In genomic region chr11:118316231-118316806, GRCm38 (mm10) we compare ENCODE assay signal across 10 mouse cellular contexts. TPM values are rescaled to one million over a fixed set of nuclear protein-coding genes. Genes with fewer than 3 reads are reported as not detected.
"Had no signal": no experiment of that assay in that cellular context is flagged by ENCODE, and none has a peak within 500 bp of the region (broad histone marks: within the 10 kb centered on the region; RNA-seq: fewer than 3 reads in every experiment).

No protein-coding gene starts in this region.

- H3K4me2 ChIP-seq: limb, embryonic 13.5 days; liver, embryonic 15.5 days; lung, embryonic 14.5 days; midbrain, embryonic 11.5 days; midbrain, embryonic 15.5 days; neural tube, embryonic 13.5 days; stomach, embryonic 15.5 days had no signal

- H3K9ac ChIP-seq: limb, embryonic 13.5 days; liver, embryonic 15.5 days; lung, embryonic 14.5 days; midbrain, embryonic 15.5 days; neural tube, embryonic 13.5 days; stomach, embryonic 15.5 days had no signal

- H3K27me3 ChIP-seq: limb, embryonic 13.5 days; liver, embryonic 15.5 days; midbrain, embryonic 15.5 days; neural tube, embryonic 13.5 days; stomach, embryonic 15.5 days had no signal

- H3K36me3 ChIP-seq: liver, embryonic 15.5 days had no signal

- H3K4me3 ChIP-seq: layer of hippocampus, adult 2 months; limb, embryonic 13.5 days; liver, embryonic 15.5 days; midbrain, embryonic 15.5 days; neural tube, embryonic 13.5 days; stomach, embryonic 15.5 days had no signal

- H3K4me1 ChIP-seq: stomach, embryonic 15.5 days had no signal

- H3K27ac ChIP-seq: layer of hippocampus, adult 2 months; limb, embryonic 13.5 days; liver, embryonic 15.5 days; midbrain, embryonic 15.5 days; neural tube, embryonic 13.5 days; stomach, embryonic 15.5 days had no signal

- DNase-seq: right cerebral cortex, postnatal 14 days had no signal

- H3K9me3 ChIP-seq: limb, embryonic 13.5 days; liver, embryonic 15.5 days; midbrain, embryonic 15.5 days; neural tube, embryonic 13.5 days; stomach, embryonic 15.5 days had no signal

RNA-seq across cellular contexts. Expression of gene Cep295nl, which starts 26.0 kb away (rescaled TPM):
- polyA plus RNA-seq: liver, embryonic 15.5 days; spleen, adult 2 months had no signal
